Mouse (Mus musculus): ENCODE results near the gene Clcn2. TPM values are rescaled to one million over a fixed set of nuclear protein-coding genes. Genes with fewer than 3 reads are reported as not detected.

Clcn2 gene
- polyA plus RNA-seq, 1 experiment from 2014 or later: 21.0 TPM

- 83% methylated on average over 4 of the region's 4 CpGs for WGBS
- Histone ChIP-seq H3K36me3 (ENCODE audit: control insufficient read depth, insufficient read depth, low read length) (peaks cover 17% of the 10 kb centered on the region), H3K9me3 (ENCODE audit: control insufficient read depth, low read length) (no peaks in the 10 kb centered on the region), H3K27ac (replicated peaks; ENCODE audit: low read depth, low read length) (no peak overlapping the region), H3K27me3 (ENCODE audit: control insufficient read depth, insufficient read depth, low read length) (no peaks in the 10 kb centered on the region), H3K4me1 (ENCODE audit: control insufficient read depth, insufficient read depth, low read length) (peaks cover 9% of the 10 kb centered on the region), H3K4me3 (ENCODE audit: low read depth, low read length) (no peak overlapping the region), H3K4me2 (ENCODE audit: low read depth, severe bottlenecking) (no peak overlapping the region), H3K9ac (ENCODE audit: low read length) (no peak overlapping the region)
- ATAC-seq (ENCODE audit: insufficient number of reproducible peaks, low FRiP score, low TSS enrichment, low read depth): no peak
- no peak for DNase-seq (ENCODE audit: low spot score)
These were observed 6.7 kb downstream of the Clcn2 start for GRCm38 (mm10) chr16:20710810-20711209.

- no peak overlapping the region for H3K27ac ChIP-seq (replicated peaks; ENCODE audit: low read depth, low read length)
- no peak overlapping the region for H3K4me2 ChIP-seq (ENCODE audit: low read depth, severe bottlenecking)
- H3K4me1 ChIP-seq (ENCODE audit: control insufficient read depth, insufficient read depth, low read length): peaks cover 9% of the 10 kb centered on the region
- H3K9ac ChIP-seq (ENCODE audit: low read length): no peak overlapping the region
- H3K4me3 ChIP-seq (ENCODE audit: low read depth, low read length): no peak overlapping the region
- WGBS: 91% methylated on average over 11 of the region's 11 CpGs
- H3K27me3 ChIP-seq (ENCODE audit: control insufficient read depth, insufficient read depth, low read length): no peaks in the 10 kb centered on the region
- no peak for DNase-seq (ENCODE audit: low spot score)
- no peaks in the 10 kb centered on the region for H3K9me3 ChIP-seq (ENCODE audit: control insufficient read depth, low read length)
- peaks cover 17% of the 10 kb centered on the region for H3K36me3 ChIP-seq (ENCODE audit: control insufficient read depth, insufficient read depth, low read length)
- ATAC-seq (ENCODE audit: insufficient number of reproducible peaks, low FRiP score, low TSS enrichment, low read depth): no peak
These were observed 7.2 kb downstream of the Clcn2 start for GRCm38 (mm10) chr16:20710370-20710769.

GRCm38 (mm10) chr16:20708939-20709734 lies 8.4 kb downstream of the Clcn2 start:
- no peaks in the 10 kb centered on the region for H3K27me3 ChIP-seq (ENCODE audit: control insufficient read depth, insufficient read depth, low read length)
- H3K9ac ChIP-seq (ENCODE audit: low read length): no peak overlapping the region
- H3K9me3 ChIP-seq (ENCODE audit: control insufficient read depth, low read length): no peaks in the 10 kb centered on the region
- H3K27ac ChIP-seq (replicated peaks; ENCODE audit: low read depth, low read length): no peak overlapping the region
- H3K36me3 ChIP-seq (ENCODE audit: control insufficient read depth, insufficient read depth, low read length): peaks cover 17% of the 10 kb centered on the region
- peak; percentile 87 for DNase-seq (ENCODE audit: low spot score)
- peak; percentile 15; the same call in 1 of the 2 replicates for ATAC-seq (ENCODE audit: insufficient number of reproducible peaks, low FRiP score, low TSS enrichment, low read depth)
- WGBS: 77% methylated on average over 19 of the region's 19 CpGs
- H3K4me3 ChIP-seq (ENCODE audit: low read depth, low read length): no peak overlapping the region
- peaks cover under 1% of the 10 kb centered on the region; the same call in 1 of the 2 replicates for H3K4me1 ChIP-seq (ENCODE audit: control insufficient read depth, insufficient read depth, low read length)
- no peak overlapping the region for H3K4me2 ChIP-seq (ENCODE audit: low read depth, severe bottlenecking)

DNA sequence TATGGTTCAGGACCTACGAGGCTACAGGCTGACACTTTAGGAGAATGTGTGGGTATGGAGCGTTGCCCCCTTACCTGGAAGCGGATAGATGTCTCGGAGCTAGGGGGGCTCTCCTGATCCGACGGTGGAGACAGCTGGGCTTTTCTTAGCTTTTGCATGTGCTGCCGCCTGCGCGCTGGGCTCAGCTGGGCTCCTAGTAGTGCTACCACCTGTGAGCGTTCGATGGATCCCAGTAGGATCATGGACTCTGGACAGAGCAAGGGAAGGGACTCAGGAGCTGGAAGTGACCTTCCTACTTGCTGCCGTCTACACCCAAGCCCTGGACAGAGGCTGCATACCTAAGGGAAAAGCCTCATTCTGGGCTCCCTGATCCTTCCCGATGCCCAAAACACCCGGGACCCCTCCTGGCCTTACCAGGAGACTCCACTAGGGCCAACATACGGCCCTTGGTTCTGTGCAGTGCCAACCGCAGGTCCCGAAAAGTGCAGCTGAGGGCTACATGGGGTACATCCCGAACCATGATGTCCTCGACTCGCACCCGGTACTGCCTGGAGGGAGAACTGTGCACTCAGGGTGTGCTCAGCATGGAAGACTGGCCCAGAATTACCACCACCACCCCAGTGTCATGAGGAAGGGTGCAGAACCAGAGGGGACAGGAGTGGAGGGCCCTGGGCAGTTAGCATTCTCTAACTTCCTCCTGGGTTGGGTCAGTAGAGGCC lies 9.2 kb downstream of the Clcn2 start:
- no peak for DNase-seq (ENCODE audit: low spot score)
- Histone ChIP-seq H3K9ac (ENCODE audit: low read length) (no peak overlapping the region), H3K4me3 (ENCODE audit: low read depth, low read length) (no peak overlapping the region), H3K4me2 (ENCODE audit: low read depth, severe bottlenecking) (no peak overlapping the region), H3K27ac (replicated peaks; ENCODE audit: low read depth, low read length) (no peak overlapping the region), H3K9me3 (ENCODE audit: control insufficient read depth, low read length) (no peaks in the 10 kb centered on the region), H3K27me3 (ENCODE audit: control insufficient read depth, insufficient read depth, low read length) (no peaks in the 10 kb centered on the region), H3K4me1 (ENCODE audit: control insufficient read depth, insufficient read depth, low read length) (no peaks in the 10 kb centered on the region), H3K36me3 (ENCODE audit: control insufficient read depth, insufficient read depth, low read length) (peaks cover 17% of the 10 kb centered on the region)
- peak; percentile 13; the same call in 1 of the 2 replicates for ATAC-seq (ENCODE audit: insufficient number of reproducible peaks, low FRiP score, low TSS enrichment, low read depth)
- 96% methylated on average over 21 of the region's 21 CpGs for WGBS

GRCm38 (mm10) chr16:20706407-20707055 lies 11.0 kb downstream of the Clcn2 start:
- 90% methylated on average over 2 of the region's 2 CpGs for WGBS
- DNase-seq (ENCODE audit: low spot score): no peak

DNA sequence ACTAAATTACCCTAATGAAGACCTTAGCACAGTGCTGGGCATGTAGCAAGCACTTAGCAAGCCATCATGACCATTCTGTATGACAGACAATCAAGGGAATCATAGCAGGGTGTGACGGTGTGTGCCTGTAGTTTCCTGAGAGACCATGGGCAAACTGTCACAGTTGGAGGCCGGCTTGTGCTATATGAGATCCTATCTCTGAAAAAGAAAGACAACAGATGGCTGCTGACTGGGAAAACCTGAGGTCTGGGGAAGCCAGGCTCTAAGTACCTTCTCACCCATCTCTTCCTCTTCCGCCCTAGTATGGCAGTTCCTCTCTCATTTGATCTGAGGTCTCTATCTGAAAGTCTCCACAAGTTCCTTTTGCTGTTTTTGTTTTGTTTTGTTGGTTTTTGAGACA lies 11.8 kb downstream of the Clcn2 start:
- ATAC-seq (ENCODE audit: insufficient number of reproducible peaks, low FRiP score, low TSS enrichment, low read depth): no peak
- no peak overlapping the region for H3K4me2 ChIP-seq (ENCODE audit: low read depth, severe bottlenecking)
- H3K27ac ChIP-seq (replicated peaks; ENCODE audit: low read depth, low read length): no peak overlapping the region
- peaks cover 9% of the 10 kb centered on the region for H3K36me3 ChIP-seq (ENCODE audit: control insufficient read depth, insufficient read depth, low read length)
- DNase-seq (ENCODE audit: low spot score): no peak
- H3K4me1 ChIP-seq (ENCODE audit: control insufficient read depth, insufficient read depth, low read length): peaks cover 16% of the 10 kb centered on the region
- H3K27me3 ChIP-seq (ENCODE audit: control insufficient read depth, insufficient read depth, low read length): no peaks in the 10 kb centered on the region
- H3K9ac ChIP-seq (ENCODE audit: low read length): no peak overlapping the region
- WGBS: 81% methylated on average over 3 of the region's 3 CpGs
- H3K4me3 ChIP-seq (ENCODE audit: low read depth, low read length): no peak overlapping the region
- no peaks in the 10 kb centered on the region for H3K9me3 ChIP-seq (ENCODE audit: control insufficient read depth, low read length)

More at GRCm38 (mm10) chr16:20706407-20707055, 11.0 kb downstream of the Clcn2 start:
- Histone ChIP-seq H3K4me3 (ENCODE audit: low read depth, low read length) (no peak overlapping the region), H3K4me2 (ENCODE audit: low read depth, severe bottlenecking) (no peak overlapping the region), H3K4me1 (ENCODE audit: control insufficient read depth, insufficient read depth, low read length) (peaks cover 11% of the 10 kb centered on the region), H3K27me3 (ENCODE audit: control insufficient read depth, insufficient read depth, low read length) (no peaks in the 10 kb centered on the region), H3K36me3 (ENCODE audit: control insufficient read depth, insufficient read depth, low read length) (peaks cover 16% of the 10 kb centered on the region), H3K9ac (ENCODE audit: low read length) (no peak overlapping the region), H3K27ac (replicated peaks; ENCODE audit: low read depth, low read length) (no peak overlapping the region), H3K9me3 (ENCODE audit: control insufficient read depth, low read length) (no peaks in the 10 kb centered on the region)
- no peak for ATAC-seq (ENCODE audit: insufficient number of reproducible peaks, low FRiP score, low TSS enrichment, low read depth)

GRCm38 (mm10) chr16:20703699-20704400 lies 13.7 kb downstream of the Clcn2 start:
- no peak overlapping the region for H3K27ac ChIP-seq (replicated peaks; ENCODE audit: low read depth, low read length)
- DNase-seq (ENCODE audit: low spot score) (no peak), ATAC-seq (ENCODE audit: insufficient number of reproducible peaks, low FRiP score, low TSS enrichment, low read depth) (no peak)
- peaks cover 2% of the 10 kb centered on the region for H3K36me3 ChIP-seq (ENCODE audit: control insufficient read depth, insufficient read depth, low read length)
- no peak overlapping the region for H3K4me3 ChIP-seq (ENCODE audit: low read depth, low read length)
- no peak overlapping the region for H3K9ac ChIP-seq (ENCODE audit: low read length)
- no peaks in the 10 kb centered on the region for H3K9me3 ChIP-seq (ENCODE audit: control insufficient read depth, low read length)
- peaks cover 23% of the 10 kb centered on the region for H3K4me1 ChIP-seq (ENCODE audit: control insufficient read depth, insufficient read depth, low read length)
- H3K4me2 ChIP-seq (ENCODE audit: low read depth, severe bottlenecking): no peak overlapping the region
- H3K27me3 ChIP-seq (ENCODE audit: control insufficient read depth, insufficient read depth, low read length): no peaks in the 10 kb centered on the region
- WGBS: 89% methylated on average over 6 of the region's 6 CpGs

DNA sequence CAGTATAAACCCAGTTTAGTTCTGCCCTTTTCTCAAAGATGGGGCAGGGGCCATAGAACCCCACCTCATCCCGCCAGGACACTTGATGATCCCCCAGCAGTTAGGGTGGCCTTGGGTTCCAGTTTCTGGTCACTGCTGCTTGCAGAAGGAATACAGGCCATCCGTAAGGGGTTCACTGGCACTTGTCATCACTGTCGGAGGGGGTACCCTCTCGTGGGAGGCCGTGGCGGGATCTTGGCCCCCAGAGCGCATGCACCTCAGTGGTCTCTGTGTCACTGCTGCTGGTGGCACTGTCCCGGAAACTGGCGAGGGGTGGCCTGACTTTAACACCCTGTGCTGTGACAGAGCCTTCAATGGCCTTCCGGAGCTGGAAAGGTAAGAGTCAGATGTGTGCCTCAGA lies 14.5 kb downstream of the Clcn2 start:
- 95% methylated on average over 10 of the region's 10 CpGs for WGBS
- Histone ChIP-seq H3K4me2 (ENCODE audit: low read depth, severe bottlenecking) (no peak overlapping the region), H3K4me3 (ENCODE audit: low read depth, low read length) (no peak overlapping the region), H3K4me1 (ENCODE audit: control insufficient read depth, insufficient read depth, low read length) (peaks cover 23% of the 10 kb centered on the region), H3K9ac (ENCODE audit: low read length) (no peak overlapping the region), H3K27ac (replicated peaks; ENCODE audit: low read depth, low read length) (no peak overlapping the region), H3K9me3 (ENCODE audit: control insufficient read depth, low read length) (no peaks in the 10 kb centered on the region), H3K36me3 (ENCODE audit: control insufficient read depth, insufficient read depth, low read length) (no peaks in the 10 kb centered on the region; the same call in none of the 2 replicates), H3K27me3 (ENCODE audit: control insufficient read depth, insufficient read depth, low read length) (no peaks in the 10 kb centered on the region)
- no peak for ATAC-seq (ENCODE audit: insufficient number of reproducible peaks, low FRiP score, low TSS enrichment, low read depth)
- DNase-seq (ENCODE audit: low spot score): no peak
